Mouse (Mus musculus): ENCODE results near the gene Lima1.

- TF ChIP-seq CTCF (IDR thresholded peaks at IDR 0.05) (no peak), EP300 (IDR thresholded peaks at IDR 0.05) (no peak)
Observed at GRCm38 (mm10) chr15:99825211-99825610, 50.0 kb downstream of the Lima1 start.
